Mouse (Mus musculus): ENCODE measurements around the gene Igf2bp2.

- TF ChIP-seq POLR2A (IDR thresholded peaks at IDR 0.05; ENCODE audit: low read depth, low read length) (no peak), MXI1 (IDR thresholded peaks at IDR 0.05; ENCODE audit: low read depth, low read length) (no peak), HCFC1 (IDR thresholded peaks at IDR 0.05; ENCODE audit: low read depth, low read length) (no peak)
Observed at GRCm38 (mm10) chr16:22009596-22009995, 153.5 kb downstream of the Igf2bp2 start.

All from CH12.LX (cell line).